17 mouse cellular contexts compared by ENCODE assay signal in genomic region chr2:50331716-50332270, GRCm38 (mm10). TPM values are rescaled to one million over a fixed set of nuclear protein-coding genes. Genes with fewer than 3 reads are reported as not detected.
DNase-seq lines count a peak whose midpoint lies in the region; ATAC-seq and TF ChIP-seq lines count a peak whose summit lies in the region.
"Had no signal": no experiment of that assay in that cellular context is flagged by ENCODE, and none has a peak within 500 bp of the region (broad histone marks: within the 10 kb centered on the region; RNA-seq: fewer than 3 reads in every experiment).

No protein-coding gene starts in this region.

- no peaks in the 10 kb centered on the region for H3K79me2 ChIP-seq in liver, adult 2 months (ENCODE audit: control insufficient read depth, insufficient read depth, low read length)

- H3K9ac ChIP-seq in forebrain, embryonic 14.5 days (ENCODE audit: low read length), result no peak overlapping the region
- H3K9ac ChIP-seq in forebrain, postnatal 0 days, result no peak overlapping the region
- no peak overlapping the region for H3K9ac ChIP-seq in liver, adult 2 months (ENCODE audit: low read depth, low read length)
- no peak overlapping the region for H3K9ac ChIP-seq in liver, embryonic 12.5 days
- no peak overlapping the region for H3K9ac ChIP-seq in limb, embryonic 15.5 days
- H3K9ac ChIP-seq: embryonic facial prominence, embryonic 13.5 days; heart, embryonic 12.5 days; liver, embryonic 13.5 days had no signal

- H3K9me3 ChIP-seq in forebrain, embryonic 14.5 days (replicated peaks; ENCODE audit: control insufficient read depth, low read length), result no peaks in the 10 kb centered on the region
- H3K9me3 ChIP-seq in forebrain, postnatal 0 days (ENCODE audit: low read length), result no peaks in the 10 kb centered on the region
- H3K9me3 ChIP-seq in liver, embryonic 12.5 days (replicated peaks), result no peaks in the 10 kb centered on the region
- H3K9me3 ChIP-seq in limb, embryonic 15.5 days, result no peaks in the 10 kb centered on the region
- H3K9me3 ChIP-seq: embryonic facial prominence, embryonic 13.5 days; heart, embryonic 12.5 days; liver, embryonic 13.5 days; midbrain, embryonic 10.5 days had no signal

- H3K36me3 ChIP-seq in forebrain, embryonic 14.5 days (ENCODE audit: control insufficient read depth, insufficient read depth, low read length), result no peaks in the 10 kb centered on the region
- H3K36me3 ChIP-seq in forebrain, postnatal 0 days (ENCODE audit: insufficient read depth), result no peaks in the 10 kb centered on the region
- no peaks in the 10 kb centered on the region for H3K36me3 ChIP-seq in liver, adult 2 months (ENCODE audit: control insufficient read depth, insufficient read depth, low read length)
- no peaks in the 10 kb centered on the region for H3K36me3 ChIP-seq in liver, embryonic 12.5 days
- no peaks in the 10 kb centered on the region for H3K36me3 ChIP-seq in limb, embryonic 15.5 days
- H3K36me3 ChIP-seq: embryonic facial prominence, embryonic 13.5 days; heart, embryonic 12.5 days; liver, embryonic 13.5 days; midbrain, embryonic 10.5 days had no signal

- DNase-seq in forebrain, embryonic 14.5 days (ENCODE audit: low spot score), result peak; percentile 16
- DNase-seq in forebrain, postnatal 0 days, result no peak
- DNase-seq in liver, adult 2 months (ENCODE audit: extremely low read depth, low read depth, low spot score), result peak; percentile 83
- peak; percentile 81 for DNase-seq in adipocyte (ENCODE audit: low spot score)
- DNase-seq in natural killer cell, adult 2 months (ENCODE audit: low spot score in 2 of 2), result no peak
- DNase-seq: cerebellum, adult 11 months; liver, embryonic 13.5 days; lung, postnatal 14 days; right cerebral cortex, adult 18-20 months; thymus, adult 18-20 months had no signal

- H3K4me1 ChIP-seq in forebrain, embryonic 14.5 days (ENCODE audit: control insufficient read depth, insufficient read depth, low read length), result no peaks in the 10 kb centered on the region
- no peaks in the 10 kb centered on the region for H3K4me1 ChIP-seq in forebrain, postnatal 0 days (ENCODE audit: insufficient read depth)
- H3K4me1 ChIP-seq in liver, adult 2 months (ENCODE audit: control insufficient read depth, insufficient read depth, low read length), result peaks cover 7% of the 10 kb centered on the region
- no peaks in the 10 kb centered on the region for H3K4me1 ChIP-seq in liver, embryonic 12.5 days
- peaks cover 4% of the 10 kb centered on the region; the same call in 1 of the 2 replicates for H3K4me1 ChIP-seq in limb, embryonic 15.5 days
- H3K4me1 ChIP-seq: embryonic facial prominence, embryonic 13.5 days; heart, embryonic 12.5 days; liver, embryonic 13.5 days; midbrain, embryonic 10.5 days had no signal

- no peak for TF ChIP-seq POLR2A in liver, adult 2 months (IDR thresholded peaks at IDR 0.05; ENCODE audit: extremely low read depth, insufficient read depth, low read length)

- no peak overlapping the region for H3K4me3 ChIP-seq in forebrain, embryonic 14.5 days (ENCODE audit: low read depth, low read length)
- no peak overlapping the region for H3K4me3 ChIP-seq in forebrain, postnatal 0 days (ENCODE audit: low read depth, low read length)
- H3K4me3 ChIP-seq in liver, adult 2 months (ENCODE audit: insufficient read depth, low read depth, low read length), result no peak overlapping the region
- H3K4me3 ChIP-seq in liver, embryonic 12.5 days, result no peak overlapping the region
- no peak overlapping the region for H3K4me3 ChIP-seq in limb, embryonic 15.5 days
- H3K4me3 ChIP-seq: embryonic facial prominence, embryonic 13.5 days; heart, embryonic 12.5 days; liver, embryonic 13.5 days; midbrain, embryonic 10.5 days; myocyte had no signal

- no peak overlapping the region for H3K4me2 ChIP-seq in forebrain, embryonic 14.5 days (ENCODE audit: low read length)
- H3K4me2 ChIP-seq in forebrain, postnatal 0 days (ENCODE audit: low read depth), result no peak overlapping the region
- no peak overlapping the region for H3K4me2 ChIP-seq in liver, embryonic 12.5 days
- H3K4me2 ChIP-seq in limb, embryonic 15.5 days, result no peak overlapping the region; the same call in 1 of the 2 replicates
- H3K4me2 ChIP-seq: embryonic facial prominence, embryonic 13.5 days; heart, embryonic 12.5 days; liver, embryonic 13.5 days had no signal

- 48% methylated on average over 5 of the region's 5 CpGs for WGBS in forebrain, embryonic 14.5 days
- 36% methylated on average over 5 of the region's 5 CpGs for WGBS in forebrain, postnatal 0 days
- WGBS in liver, adult 2 months, result 14% methylated on average over 5 of the region's 5 CpGs
- 49% methylated on average over 5 of the region's 5 CpGs for WGBS in liver, embryonic 12.5 days (ENCODE audit: insufficient replicate concordance)
- WGBS in limb, embryonic 15.5 days, result 33% methylated on average over 5 of the region's 5 CpGs

- no peak for ATAC-seq in forebrain, embryonic 14.5 days
- no peak for ATAC-seq in forebrain, postnatal 0 days
- ATAC-seq in liver, embryonic 12.5 days, result no peak
- ATAC-seq in limb, embryonic 15.5 days (ENCODE audit: insufficient number of reproducible peaks, low FRiP score, low TSS enrichment, low read depth), result no peak
- ATAC-seq: Patski had no signal

- H3K27me3 ChIP-seq in forebrain, embryonic 14.5 days (replicated peaks; ENCODE audit: control insufficient read depth, insufficient read depth, low read length), result no peaks in the 10 kb centered on the region
- H3K27me3 ChIP-seq in forebrain, postnatal 0 days (ENCODE audit: insufficient read depth, low read length), result no peaks in the 10 kb centered on the region
- no peaks in the 10 kb centered on the region for H3K27me3 ChIP-seq in liver, adult 2 months (ENCODE audit: control insufficient read depth, insufficient read depth, low read length)
- H3K27me3 ChIP-seq in liver, embryonic 12.5 days (replicated peaks), result no peaks in the 10 kb centered on the region
- no peaks in the 10 kb centered on the region for H3K27me3 ChIP-seq in limb, embryonic 15.5 days
- H3K27me3 ChIP-seq: embryonic facial prominence, embryonic 13.5 days; heart, embryonic 12.5 days; liver, embryonic 13.5 days; Patski had no signal

- H3K27ac ChIP-seq in forebrain, embryonic 14.5 days (ENCODE audit: low read depth, low read length), result no peak overlapping the region
- no peak overlapping the region for H3K27ac ChIP-seq in forebrain, postnatal 0 days (ENCODE audit: low read depth, low read length)
- no peak overlapping the region for H3K27ac ChIP-seq in liver, adult 2 months (replicated peaks; ENCODE audit: insufficient read depth, low read depth, low read length)
- no peak overlapping the region for H3K27ac ChIP-seq in liver, embryonic 12.5 days
- H3K27ac ChIP-seq in limb, embryonic 15.5 days, result peak overlapping the region; percentile 57
- H3K27ac ChIP-seq: embryonic facial prominence, embryonic 13.5 days; liver, embryonic 13.5 days; midbrain, embryonic 10.5 days had no signal

- TF ChIP-seq CTCF in forebrain, postnatal 0 days (IDR thresholded peaks at IDR 0.05; ENCODE audit: low read depth), result no peak
- TF ChIP-seq CTCF in liver, adult 2 months (IDR thresholded peaks at IDR 0.05; ENCODE audit: low read depth, low read length), result no peak

RNA-seq across cellular contexts. Expression of gene Mmadhc, which starts 35.2 kb away (rescaled TPM):
- polyA plus RNA-seq in forebrain, embryonic 14.5 days (2014; fragmentation: Nextera tagmentation; extraction: Ambion mirVana), result 163 and 178 TPM in 2 replicates
- total RNA-seq in forebrain, postnatal 0 days (2014; rRNA removed), result 60.0 and 60.9 TPM in 2 replicates
- 132 and 142 TPM in 2 replicates for polyA plus RNA-seq in forebrain, postnatal 0 days (2015; fragmentation: Nextera tagmentation; extraction: Ambion mirVana)
- total RNA-seq in liver, adult 2 months (2014; rRNA removed), result 72.1 and 74.2 TPM in 2 replicates
- 37.9 and 47.9 TPM in 2 replicates for polyA plus RNA-seq in liver, adult 2 months (2012; rRNA removed)
- polyA plus RNA-seq in liver, embryonic 12.5 days (2016; fragmentation: Nextera tagmentation; extraction: Ambion mirVana), result 109 TPM in 2 replicates
- polyA plus RNA-seq in limb, embryonic 15.5 days (2015; fragmentation: Nextera tagmentation; extraction: Ambion mirVana), result 171 and 172 TPM in 2 replicates

Comparison
In these comparisons a context has a peak if more than half of its experiments do, and no peak if none do; other contexts are left out.
1. DNase-seq: peak in forebrain, embryonic 14.5 days (single experiment), liver, adult 2 months (single experiment) and adipocyte (single experiment); none in forebrain, postnatal 0 days (single experiment) and natural killer cell, adult 2 months (0 of 2).